Mouse (Mus musculus) CH12.LX (cell line): ENCODE results near the gene Myom1. TPM values are rescaled to one million over a fixed set of nuclear protein-coding genes. Genes with fewer than 3 reads are reported as not detected.

Experiments used
- DNase-seq: peaks from one replicate; pipeline ENCODE4 v3.0.0-alpha.2; 2013; ENCODE audit errors: extremely low read depth
- H3K27ac ChIP-seq: 2 replicates; pipeline ENCODE4 v1.5.1; 2012; ENCODE audit warnings: low read depth, mild to moderate bottlenecking, control low read depth, moderate library complexity; ENCODE audit not compliant: insufficient read depth
- H3K27me3 ChIP-seq: replicated peaks from 2 replicates; pipeline ENCODE3; 2012; ENCODE audit warnings: inconsistent platforms
- H3K36me3 ChIP-seq, 2 experiments: replicated peaks in 1 of 2; 2 replicates each; pipeline versions ENCODE3 to v1.6.1; 2012; ENCODE audit warnings: inconsistent platforms in 1 of 2, low read length in 1 of 2, mild to moderate bottlenecking in 1 of 2, mixed read lengths in 1 of 2, moderate library complexity in 1 of 2; ENCODE audit not compliant: control insufficient read depth in 1 of 2, insufficient read depth in 1 of 2
- H3K4me1 ChIP-seq, 2 experiments: 2 replicates each; pipeline ENCODE4 v1.6.1; 2012; ENCODE audit warnings: inconsistent platforms in 1 of 2, moderate library complexity in 1 of 2; ENCODE audit not compliant: insufficient read depth in 2 of 2, control insufficient read depth in 1 of 2
- H3K4me2 ChIP-seq: 2 replicates; pipeline ENCODE4 v1.6.1; 2012; ENCODE audit warnings: low read depth, mild to moderate bottlenecking, control low read depth; ENCODE audit not compliant: poor library complexity, insufficient read depth, severe bottlenecking
- H3K4me3 ChIP-seq, 3 experiments: fragments of 150-350 bp in 1 of 3; sonication (generic) in 1 of 3; replicated peaks in 1 of 3; 2 replicates each; pipeline versions ENCODE3 to v1.5.1; 2011 to 2012; ENCODE audit warnings: low read depth in 2 of 3, low read length in 2 of 3, mild to moderate bottlenecking in 2 of 3, moderate library complexity in 2 of 3, control low read depth in 1 of 3, improper control_type of control experiment in 1 of 3, inconsistent platforms in 1 of 3, mixed read lengths in 1 of 3; ENCODE audit not compliant: poor library complexity in 1 of 3
- H3K79me2 ChIP-seq: replicated peaks from 2 replicates; pipeline ENCODE4 v1.6.1; 2012; ENCODE audit warnings: mild to moderate bottlenecking, moderate library complexity; ENCODE audit not compliant: control insufficient read depth, poor library complexity, insufficient read depth, severe bottlenecking; ENCODE audit errors: extremely low read depth
- H3K9ac ChIP-seq: 2 replicates; pipeline ENCODE4 v1.6.1; 2012; ENCODE audit warnings: low read depth, mild to moderate bottlenecking, control low read depth, moderate library complexity; ENCODE audit not compliant: insufficient read depth
- H3K9me3 ChIP-seq: replicated peaks from 2 replicates; pipeline ENCODE3; 2012; ENCODE audit warnings: low read length, inconsistent platforms, mixed read lengths
- CHD1 ChIP-seq: IDR thresholded peaks from 2 replicates; pipeline ENCODE4 v1.6.1; 2012; ENCODE audit warnings: low read depth, low read length, improper control_type of control experiment, inconsistent platforms
- CHD2 ChIP-seq: IDR thresholded peaks from 2 replicates; pipeline ENCODE4 v1.6.1; 2011; ENCODE audit warnings: low read length, improper control_type of control experiment
- CTCF ChIP-seq, 2 experiments: IDR thresholded peaks in 1 of 2; conservative IDR thresholded peaks in 1 of 2; 2 replicates each; pipeline ENCODE4 v1.5.1; 2011 to 2012; ENCODE audit warnings: low read depth in 2 of 2, low read length in 2 of 2, improper control_type of control experiment in 1 of 2, inconsistent platforms in 1 of 2, mild to moderate bottlenecking in 1 of 2, moderate library complexity in 1 of 2
- EP300 ChIP-seq: IDR thresholded peaks from 2 replicates; pipeline ENCODE4 v1.6.1; 2011; ENCODE audit warnings: low read length, improper control_type of control experiment
- GABPA ChIP-seq: IDR thresholded peaks from 2 replicates; pipeline ENCODE4 v1.6.1; 2012; ENCODE audit warnings: low read depth, low read length, improper control_type of control experiment, inconsistent platforms; ENCODE audit not compliant: insufficient replicate concordance
- HCFC1 ChIP-seq: IDR thresholded peaks from 2 replicates; pipeline ENCODE4 v1.6.1; 2012; ENCODE audit warnings: low read depth, mild to moderate bottlenecking, inconsistent platforms, low read length, improper control_type of control experiment
- IRF4 ChIP-seq: IDR thresholded peaks from 2 replicates; pipeline ENCODE4 v1.6.1; 2014; ENCODE audit warnings: low read depth, mild to moderate bottlenecking, inconsistent platforms, low read length, improper control_type of control experiment
- JUN ChIP-seq: IDR thresholded peaks from 2 replicates; pipeline ENCODE4 v1.6.1; 2011; ENCODE audit warnings: low read depth, mild to moderate bottlenecking, low read length, improper control_type of control experiment, moderate library complexity; ENCODE audit not compliant: insufficient read depth
- JUND ChIP-seq: conservative IDR thresholded peaks from 2 replicates; pipeline ENCODE4 v1.6.1; 2011; ENCODE audit warnings: low read depth, low read length, improper control_type of control experiment
- KAT2A ChIP-seq: IDR thresholded peaks from 2 replicates; pipeline ENCODE4 v1.6.1; 2012; ENCODE audit warnings: low read length, improper control_type of control experiment, inconsistent platforms; ENCODE audit not compliant: insufficient replicate concordance
- MAFK ChIP-seq: IDR thresholded peaks from 2 replicates; pipeline ENCODE4 v1.6.1; 2011; ENCODE audit warnings: low read length, improper control_type of control experiment; ENCODE audit not compliant: insufficient replicate concordance
- MAX ChIP-seq: IDR thresholded peaks from 2 replicates; pipeline ENCODE4 v1.6.1; 2011; ENCODE audit warnings: low read length, improper control_type of control experiment
- MAZ ChIP-seq: IDR thresholded peaks from 2 replicates; pipeline ENCODE4 v1.6.1; 2012; ENCODE audit warnings: low read depth, mild to moderate bottlenecking, inconsistent platforms, low read length, improper control_type of control experiment, moderate library complexity
- MEF2A ChIP-seq: IDR thresholded peaks from 2 replicates; pipeline ENCODE4 v1.6.1; 2014; ENCODE audit warnings: low read depth, mild to moderate bottlenecking, inconsistent platforms, low read length, improper control_type of control experiment, borderline replicate concordance
- MXI1 ChIP-seq: IDR thresholded peaks from 2 replicates; pipeline ENCODE4 v1.6.1; 2011; ENCODE audit warnings: mild to moderate bottlenecking, low read depth, low read length, improper control_type of control experiment
- POLR2A ChIP-seq: IDR thresholded peaks from 2 replicates; pipeline ENCODE4 v1.6.1; 2011; ENCODE audit warnings: low read depth, mild to moderate bottlenecking, improper control_type of control experiment, low read length
- RAD21 ChIP-seq: IDR thresholded peaks from 2 replicates; pipeline ENCODE4 v1.6.1; 2011; ENCODE audit warnings: low read depth, mild to moderate bottlenecking, low read length, improper control_type of control experiment, moderate library complexity
- SIN3A ChIP-seq: IDR thresholded peaks from 2 replicates; pipeline ENCODE4 v1.6.1; 2012; ENCODE audit warnings: low read length, improper control_type of control experiment, inconsistent platforms
- TBP ChIP-seq: conservative IDR thresholded peaks from 2 replicates; pipeline ENCODE4 v1.6.1; 2011; ENCODE audit warnings: low read depth, low read length, improper control_type of control experiment
- TCF12 ChIP-seq: IDR thresholded peaks from 2 replicates; pipeline ENCODE4 v1.6.1; 2014; ENCODE audit warnings: low read depth, mild to moderate bottlenecking, inconsistent platforms, low read length, improper control_type of control experiment
- UBTF ChIP-seq: IDR thresholded peaks from 2 replicates; pipeline ENCODE4 v1.6.1; 2012; ENCODE audit warnings: low read depth, mild to moderate bottlenecking, inconsistent platforms, low read length, improper control_type of control experiment, moderate library complexity
- USF1 ChIP-seq: IDR thresholded peaks from 2 replicates; pipeline ENCODE4 v1.6.1; 2014; ENCODE audit warnings: low read depth, mild to moderate bottlenecking, inconsistent platforms, low read length, improper control_type of control experiment
- USF2 ChIP-seq: conservative IDR thresholded peaks from 2 replicates; pipeline ENCODE4 v1.6.1; 2011; ENCODE audit warnings: low read depth, low read length, improper control_type of control experiment
- ZC3H11A ChIP-seq: IDR thresholded peaks from 2 replicates; pipeline ENCODE4 v1.6.1; 2012; ENCODE audit warnings: low read depth, mild to moderate bottlenecking, inconsistent platforms, low read length, improper control_type of control experiment
- ZKSCAN1 ChIP-seq: IDR thresholded peaks from 2 replicates; pipeline ENCODE4 v1.6.1; 2012; ENCODE audit warnings: low read depth, inconsistent platforms, low read length, improper control_type of control experiment, borderline replicate concordance
- ZMIZ1 ChIP-seq: IDR thresholded peaks from 2 replicates; pipeline ENCODE4 v1.6.1; 2012; ENCODE audit warnings: low read depth, mild to moderate bottlenecking, inconsistent platforms, low read length, improper control_type of control experiment
- dilution Hi-C: fragments of 300-500 bp; cut with MboI; formaldehyde crosslinking; loops from 2 replicates; pipeline ENCODE4 v1.14.3; 2020; ENCODE audit warnings: low sequenced_read_pairs; ENCODE audit not compliant: extremely low pct_unique_long_range_greater_than_20kb, extremely low pct_ligation_motif_present
- in situ Hi-C: fragments of 300-500 bp; cut with MboI; formaldehyde crosslinking; loops from 3 replicates; pipeline ENCODE4 v1.14.3; 2019; ENCODE audit warnings: low sequenced_read_pairs, low pct_ligation_motif_present, low pct_unique_long_range_greater_than_20kb, mixed read lengths
- polyA plus RNA-seq: library from polyadenylated mRNA; unstranded; fragments of >175 nt; gene quantifications from 2 replicates; pipeline ENCODE4 v1.2.1, GENCODE M21; 2012; ENCODE audit warnings: low read depth; ENCODE audit not compliant: insufficient read length
- total RNA-seq, 2 experiments: library from RNA; depleted of rRNA; stranded (reverse); fragments of 300-350 nt in 1 of 2; fragments of >200 nt in 1 of 2; gene quantifications; 2 replicates each; pipeline ENCODE4 v1.2.3; 2012 to 2014

Gene Myom1
- total and polyA plus RNA-seq, 3 experiments, result 0.26 to 0.93 (median 0.55) TPM

- Histone ChIP-seq H3K4me3 (no peak overlapping the region), H3K9ac (no peak overlapping the region), H3K79me2 (no peaks in the 10 kb centered on the region), H3K27ac (no peak overlapping the region), H3K36me3 (no peaks in the 10 kb centered on the region), H3K4me2 (no peak overlapping the region), H3K4me1 (no peaks in the 10 kb centered on the region; a peak in 1 of 4 replicates), H3K9me3 (no peaks in the 10 kb centered on the region), H3K27me3 (no peaks in the 10 kb centered on the region)
- dilution Hi-C loops, result no loop called here
- no peak for DNase-seq
- TF ChIP-seq ZKSCAN1, result no peak
- TF ChIP-seq MAFK, result no peak
- no peak for TF ChIP-seq EP300
- TF ChIP-seq SIN3A, result no peak
- TF ChIP-seq POLR2A, result no peak
- no peak for TF ChIP-seq USF2
- no peak for TF ChIP-seq MAZ
- TF ChIP-seq ZMIZ1, result no peak
- TF ChIP-seq MAX, result no peak
- TF ChIP-seq CTCF (conservative IDR thresholded peaks at IDR 0.05 in 1 of 2, IDR thresholded peaks at IDR 0.05 in 1 of 2; ENCODE audit: low read depth in 2 of 2, low read length in 2 of 2), result no peak
- no peak for TF ChIP-seq CHD1
- no peak for TF ChIP-seq ZC3H11A
- no peak for TF ChIP-seq KAT2A
- no peak for TF ChIP-seq MXI1
- no peak for TF ChIP-seq GABPA
- TF ChIP-seq IRF4, result no peak
- no peak for TF ChIP-seq TBP
- no peak for TF ChIP-seq JUND
- in situ Hi-C loops, result no loop called here
Measured at GRCm38 (mm10) chr17:71143155-71143554, 140.7 kb downstream of the Myom1 start.

DNA sequence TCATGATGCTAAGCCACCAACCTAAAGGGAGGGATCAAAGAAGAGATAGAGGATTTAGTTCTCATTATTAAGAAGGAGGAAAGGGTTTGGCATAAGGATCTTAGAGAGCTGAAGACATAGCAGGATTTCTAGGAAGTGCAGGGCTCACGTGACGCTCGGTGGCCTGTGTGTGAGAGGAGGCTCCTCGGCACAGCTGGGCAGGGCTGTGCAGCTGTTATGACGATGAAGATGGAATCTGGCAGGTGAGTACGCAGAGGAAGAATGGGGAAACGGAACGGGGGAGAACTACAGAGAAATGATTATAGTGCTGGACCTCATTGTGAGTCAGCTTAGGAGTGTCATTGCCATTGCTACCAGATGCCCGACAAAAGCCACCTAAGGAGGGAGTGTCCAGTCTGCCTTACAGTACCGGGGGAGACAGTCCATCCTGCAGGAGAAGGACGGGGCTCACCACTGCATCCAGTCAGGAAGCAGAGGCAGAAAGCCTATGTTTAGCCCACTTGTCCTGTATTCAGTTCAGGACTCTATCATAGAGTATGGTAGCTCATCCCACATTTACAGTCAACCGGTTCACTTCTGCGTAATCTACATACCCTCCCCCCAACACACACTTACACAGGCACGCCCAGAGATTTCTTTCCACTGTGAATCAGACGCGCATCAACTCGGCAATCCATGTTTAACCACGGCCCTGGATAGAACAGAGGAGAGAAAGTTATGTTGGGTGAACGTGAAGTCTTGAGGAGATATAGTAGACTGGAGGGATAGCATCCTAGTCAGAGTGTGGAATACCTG lies 142.1 kb downstream of the Myom1 start:
- no peaks in the 10 kb centered on the region for H3K9me3 ChIP-seq
- dilution Hi-C loops (no loop called here), in situ Hi-C loops (no loop called here)
- no peaks in the 10 kb centered on the region for H3K36me3 ChIP-seq
- no peak overlapping the region for H3K27ac ChIP-seq
- no peak overlapping the region for H3K4me2 ChIP-seq
- no peaks in the 10 kb centered on the region; a peak in 1 of 4 replicates for H3K4me1 ChIP-seq
- H3K79me2 ChIP-seq, result no peaks in the 10 kb centered on the region
- H3K4me3 ChIP-seq, result no peak overlapping the region
- no peaks in the 10 kb centered on the region for H3K27me3 ChIP-seq
- no peak for TF ChIP-seq CHD1
- TF ChIP-seq USF1, result no peak
- TF ChIP-seq UBTF, result no peak
- TF ChIP-seq IRF4, result no peak
- TF ChIP-seq KAT2A, result no peak
- no peak for TF ChIP-seq TCF12
- TF ChIP-seq EP300, result no peak
- no peak for TF ChIP-seq JUND
- no peak for TF ChIP-seq JUN
- no peak for TF ChIP-seq GABPA
- TF ChIP-seq MAX, result no peak
- TF ChIP-seq MAFK, result no peak
- TF ChIP-seq SIN3A, result no peak
- no peak for TF ChIP-seq POLR2A
- TF ChIP-seq RAD21, result no peak
- TF ChIP-seq MEF2A, result no peak
- no peak for TF ChIP-seq HCFC1
- TF ChIP-seq CHD2, result no peak
- no peak for DNase-seq
- no peak overlapping the region for H3K9ac ChIP-seq
